Mouse (Mus musculus) hindbrain, embryonic 10.5 days (tissue): ENCODE results near the gene Otc. TPM values are rescaled to one million over a fixed set of nuclear protein-coding genes. Genes with fewer than 3 reads are reported as not detected.

ENCODE experiments used
- DNase-seq: peaks from one replicate; pipeline ENCODE4 v3.0.0-alpha.2; 2017; ENCODE audit warnings: low spot score
- H3K27ac ChIP-seq: fragments of 300-500 bp; sonication (generic); 2 replicates; pipeline ENCODE4 v1.5.1; 2016; ENCODE audit warnings: mild to moderate bottlenecking, moderate library complexity
- H3K27me3 ChIP-seq: fragments of 300-500 bp; sonication (generic); 2 replicates; pipeline ENCODE4 v1.6.1; 2016; ENCODE audit warnings: mild to moderate bottlenecking; ENCODE audit not compliant: poor library complexity, insufficient read depth, severe bottlenecking
- H3K36me3 ChIP-seq: fragments of 300-500 bp; sonication (generic); 2 replicates; pipeline ENCODE4 v1.6.1; 2016; ENCODE audit warnings: mild to moderate bottlenecking, moderate library complexity
- H3K4me1 ChIP-seq: fragments of 300-500 bp; sonication (generic); replicated peaks from 2 replicates; pipeline ENCODE4 v1.6.1; 2016; ENCODE audit warnings: mild to moderate bottlenecking
- H3K4me3 ChIP-seq: fragments of 300-500 bp; sonication (generic); 2 replicates; pipeline ENCODE4 v1.5.1; 2016; ENCODE audit warnings: mild to moderate bottlenecking, moderate library complexity
- H3K9me3 ChIP-seq: fragments of 300-500 bp; sonication (generic); 2 replicates; pipeline ENCODE4 v1.6.1; 2016; ENCODE audit warnings: mild to moderate bottlenecking, moderate library complexity
- WGBS: fragments of 180-500 bp; shearing (Covaris S2); methylation state at CpG from one replicate; pipeline ENCODE4 v1.1.7; 2016; 5-methylcytosine and 5-hydroxymethylcytosine counted together
- polyA plus RNA-seq: library from polyadenylated mRNA; unstranded; fragments of >200 nt; fragmentation: Nextera tagmentation; extraction: Ambion mirVana; gene quantifications from 2 replicates; pipeline ENCODE4 v1.2.1, GENCODE M21; 2016

The Otc gene
- polyA plus RNA-seq, 1 experiment from 2014 or later, result not detected

DNA sequence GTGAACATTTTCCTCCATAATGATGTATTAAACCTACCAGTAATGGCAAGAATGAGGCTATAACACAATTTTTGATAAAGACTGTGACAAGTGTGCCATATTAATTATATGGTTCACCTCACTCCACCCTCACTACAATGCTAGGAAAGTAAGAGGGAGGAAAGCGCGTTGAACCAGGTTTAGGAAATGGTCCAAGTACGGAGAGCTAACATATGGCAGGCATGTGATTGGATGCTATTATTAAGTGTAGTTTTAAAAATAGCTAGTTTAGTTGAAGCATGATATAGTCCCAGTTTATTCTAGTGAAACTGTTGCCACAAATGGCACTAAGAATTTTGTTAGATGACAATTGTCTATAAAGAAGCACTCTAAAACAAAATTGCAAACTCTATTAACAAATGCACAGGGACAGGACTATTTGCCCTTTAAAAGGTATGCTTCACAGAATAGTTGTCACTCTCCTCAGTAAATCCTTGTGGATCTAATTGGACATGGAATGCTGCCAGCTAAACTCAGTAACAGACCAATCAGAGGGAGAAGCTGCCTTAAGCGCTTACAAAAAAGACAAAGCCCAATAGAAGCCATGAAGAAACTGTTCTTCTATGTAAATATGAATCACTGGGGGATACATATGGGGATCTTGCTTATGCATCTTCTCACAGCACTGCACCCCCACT is 16.8 kb downstream of the Otc start:
- 94% methylated on average over 4 of the region's 4 CpGs for WGBS
- Histone ChIP-seq H3K27me3 (no peaks in the 10 kb centered on the region), H3K36me3 (no peaks in the 10 kb centered on the region), H3K4me3 (no peak overlapping the region), H3K27ac (no peak overlapping the region), H3K4me1 (no peaks in the 10 kb centered on the region), H3K9me3 (no peaks in the 10 kb centered on the region)
- DNase-seq, result no peak

DNA sequence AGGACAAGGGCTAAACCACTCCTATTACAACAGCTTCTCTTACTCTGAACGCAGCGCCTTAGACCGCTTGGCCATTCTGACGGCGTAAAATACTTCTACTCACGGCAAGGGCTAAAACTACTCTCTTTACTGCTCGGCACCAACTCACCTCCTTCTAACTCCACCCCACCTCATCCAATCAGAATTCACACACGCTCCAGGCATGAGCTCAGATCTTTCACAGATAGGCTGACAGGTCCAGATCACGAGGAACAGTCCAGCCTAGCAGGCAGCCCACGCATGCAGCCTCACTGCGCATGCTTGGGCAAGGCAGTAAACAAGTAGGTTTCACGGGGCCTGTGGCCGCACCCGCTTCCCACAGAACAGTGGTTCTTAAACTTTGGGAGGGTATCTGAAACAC is 45.2 kb downstream of the Otc start:
- Histone ChIP-seq H3K36me3 (no peaks in the 10 kb centered on the region), H3K4me3 (no peak overlapping the region), H3K4me1 (no peaks in the 10 kb centered on the region), H3K27ac (no peak overlapping the region), H3K27me3 (no peaks in the 10 kb centered on the region), H3K9me3 (no peaks in the 10 kb centered on the region)
- no peak for DNase-seq
- WGBS, result 93% methylated on average over 14 of the region's 14 CpGs

DNA sequence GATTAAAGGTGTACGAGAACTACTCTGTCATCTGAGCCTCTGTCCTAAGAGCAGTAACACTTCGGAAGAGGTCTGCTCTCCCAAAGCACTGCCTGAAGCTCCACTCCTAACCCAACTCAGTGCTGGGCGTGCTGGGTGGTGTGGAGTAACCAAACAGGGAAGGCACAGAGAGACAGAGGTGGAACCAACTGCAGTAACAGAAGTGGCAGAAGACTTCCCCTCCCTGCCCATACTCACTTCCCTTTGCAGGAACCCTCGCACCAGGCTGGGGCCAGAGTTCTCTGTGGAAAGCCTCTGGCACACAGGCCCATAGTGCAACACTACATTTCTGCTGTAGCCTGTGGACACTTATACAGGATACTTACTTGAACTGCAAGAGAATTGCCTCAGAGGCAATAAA is 66.1 kb downstream of the Otc start:
- Histone ChIP-seq H3K4me3 (no peak overlapping the region), H3K4me1 (no peaks in the 10 kb centered on the region), H3K9me3 (no peaks in the 10 kb centered on the region), H3K27me3 (no peaks in the 10 kb centered on the region), H3K36me3 (no peaks in the 10 kb centered on the region), H3K27ac (no peak overlapping the region)
- 82% methylated on average over 4 of the region's 4 CpGs for WGBS
- no peak for DNase-seq

DNA sequence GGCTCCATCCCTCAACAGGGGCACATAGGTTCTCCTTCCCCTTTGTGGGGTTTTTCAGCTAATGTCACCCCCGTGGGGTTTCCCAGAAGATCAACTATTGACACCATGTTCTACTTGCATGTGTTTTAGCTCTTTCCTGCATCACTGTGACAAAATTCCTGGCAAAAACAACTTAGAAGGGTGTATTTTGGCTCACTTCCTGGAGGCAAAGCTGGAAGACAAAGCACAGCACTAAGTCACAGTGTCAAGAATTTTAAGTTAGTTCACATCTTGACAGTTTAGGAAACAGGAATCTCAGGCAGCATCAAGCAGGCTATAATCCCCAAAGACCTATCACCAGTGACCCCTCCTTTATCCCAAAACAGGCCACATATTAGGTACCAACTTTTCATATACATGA is 78.1 kb downstream of the Otc start:
- WGBS, result 76% methylated on average over 1 of the region's 1 CpGs

DNA sequence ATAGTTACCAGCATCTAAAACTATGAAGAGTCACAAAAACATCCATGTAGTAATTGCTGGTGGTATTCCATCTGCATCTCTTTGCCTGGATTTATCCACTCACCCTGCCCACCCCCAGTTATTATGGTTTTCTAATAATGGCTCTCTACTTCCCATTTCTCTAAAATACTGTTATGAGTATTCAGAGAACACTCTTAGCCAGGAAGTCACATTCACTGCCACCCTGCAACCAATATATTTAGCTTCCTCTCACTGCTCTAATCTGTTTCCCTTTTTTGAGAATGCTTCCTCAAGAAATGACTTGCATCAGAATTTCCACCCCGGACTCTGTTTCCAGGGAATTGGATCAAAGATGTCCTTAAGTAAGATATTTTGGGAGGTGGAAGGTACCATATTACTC is 79.6 kb downstream of the Otc start:
- WGBS, result 92% methylated on average over 1 of the region's 1 CpGs

More for the DNA sequence above, 78.1 kb downstream of the Otc start:
- Histone ChIP-seq H3K27ac (no peak overlapping the region), H3K36me3 (no peaks in the 10 kb centered on the region), H3K4me3 (no peak overlapping the region), H3K9me3 (no peaks in the 10 kb centered on the region), H3K27me3 (no peaks in the 10 kb centered on the region), H3K4me1 (no peaks in the 10 kb centered on the region)
- no peak for DNase-seq

DNA sequence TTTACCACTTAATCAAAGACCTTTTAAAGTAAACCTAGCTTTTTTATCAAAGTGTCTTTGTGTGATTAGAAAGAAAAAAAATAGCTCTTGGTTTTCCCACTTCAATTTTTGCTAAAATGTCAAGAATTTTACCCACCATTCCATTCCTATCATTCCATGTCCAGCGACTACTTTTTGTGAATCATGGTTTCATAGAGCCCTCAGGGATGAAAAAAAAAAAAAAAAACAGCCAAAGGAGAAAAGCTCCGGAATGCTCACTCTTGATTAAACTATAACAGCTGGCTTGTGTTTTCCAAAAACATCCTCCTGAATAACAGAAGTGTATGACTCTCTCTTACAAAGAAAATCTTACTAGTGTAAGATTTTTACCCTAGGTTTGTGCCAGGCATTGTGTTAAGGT is 84.7 kb downstream of the Otc start:
- Histone ChIP-seq H3K27ac (no peak overlapping the region), H3K27me3 (no peaks in the 10 kb centered on the region), H3K36me3 (no peaks in the 10 kb centered on the region), H3K9me3 (no peaks in the 10 kb centered on the region), H3K4me3 (no peak overlapping the region), H3K4me1 (no peaks in the 10 kb centered on the region)
- WGBS, result 51% methylated on average over 2 of the region's 2 CpGs
- no peak for DNase-seq

More for the DNA sequence above, 79.6 kb downstream of the Otc start:
- Histone ChIP-seq H3K27me3 (no peaks in the 10 kb centered on the region), H3K4me3 (no peak overlapping the region), H3K9me3 (no peaks in the 10 kb centered on the region), H3K4me1 (no peaks in the 10 kb centered on the region), H3K27ac (no peak overlapping the region), H3K36me3 (no peaks in the 10 kb centered on the region)
- no peak for DNase-seq

DNA sequence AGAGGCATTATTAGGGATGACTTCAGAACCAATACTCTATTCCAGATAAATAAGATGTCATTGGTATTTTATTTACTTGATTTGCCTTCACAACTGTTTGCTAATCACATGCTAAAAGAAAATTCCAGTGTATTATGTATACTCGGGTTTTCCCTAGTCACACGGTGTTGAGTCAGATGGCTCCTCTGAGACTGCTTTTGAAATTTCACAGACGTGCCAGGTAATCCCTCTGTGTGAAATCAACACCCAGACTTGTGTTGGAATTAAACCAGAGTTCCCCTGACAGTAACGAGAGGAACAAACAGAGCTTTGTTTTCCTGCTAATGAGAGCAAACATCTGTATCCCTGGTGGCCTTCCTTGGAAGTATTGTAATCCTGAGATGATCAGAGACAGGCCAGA is 103.8 kb downstream of the Otc start:
- DNase-seq, result no peak
- H3K27ac ChIP-seq, result no peak overlapping the region
- H3K4me1 ChIP-seq, result no peaks in the 10 kb centered on the region
- H3K36me3 ChIP-seq, result no peaks in the 10 kb centered on the region
- H3K9me3 ChIP-seq, result no peaks in the 10 kb centered on the region
- WGBS, result 70% methylated on average over 4 of the region's 4 CpGs
- H3K27me3 ChIP-seq, result no peaks in the 10 kb centered on the region
- H3K4me3 ChIP-seq, result no peak overlapping the region

Other genes with a start within 250 kb of the Otc start
- 2.8 and 3.7 TPM in 2 replicates for gene Srpx, start 134.6 kb upstream of the Otc start, polyA plus RNA-seq
- gene Rpgr, start 35.4 kb upstream of the Otc start, polyA plus RNA-seq, result 29.7 and 31.9 TPM in 2 replicates
- gene Tspan7, start 232.9 kb downstream of the Otc start, polyA plus RNA-seq, result 65.7 and 76.3 TPM in 2 replicates